Mouse (Mus musculus) kidney, postnatal 10 days (tissue): ENCODE data around the gene Tnk2.
"Not testable (repeated sequence)": the region's sequence is repeated elsewhere in the genome, so short reads cannot be mapped to it uniquely, and the experiment has no call there.

ENCODE experiments used
- DNase-seq: peaks from one replicate; pipeline ENCODE4 v3.0.0; 2021; ENCODE audit warnings: mixed read lengths

The Tnk2 gene

GRCm38 (mm10) chr16:32636871-32637521 lies 6.7 kb upstream of the Tnk2 start:
- DNase-seq, result no peak

- peak; percentile 93 for DNase-seq
These were observed 5.2 kb upstream of the Tnk2 start for GRCm38 (mm10) chr16:32638476-32638875.

- DNase-seq, result peak; percentile 82
These were observed 3.6 kb upstream of the Tnk2 start for GRCm38 (mm10) chr16:32640096-32640495.

GRCm38 (mm10) chr16:32640683-32641082 lies 3.0 kb upstream of the Tnk2 start:
- not testable (repeated sequence) for DNase-seq

- DNase-seq, result peak; percentile 36
These were observed 2.0 kb upstream of the Tnk2 start for GRCm38 (mm10) chr16:32641440-32642219.

GRCm38 (mm10) chr16:32642280-32642679 lies 1.4 kb upstream of the Tnk2 start:
- DNase-seq, result peak; percentile 26

- peak; percentile 67 for DNase-seq
These were observed 561 bp downstream of the Tnk2 start for GRCm38 (mm10) chr16:32644069-32644800.

GRCm38 (mm10) chr16:32644801-32645170 lies 1.1 kb downstream of the Tnk2 start:
- DNase-seq, result no peak

GRCm38 (mm10) chr16:32645361-32645914 lies 1.8 kb downstream of the Tnk2 start:
- peak; percentile 61 for DNase-seq

GRCm38 (mm10) chr16:32646014-32646413 lies 2.3 kb downstream of the Tnk2 start:
- DNase-seq, result peak; percentile 35

- DNase-seq, result no peak
These were observed 4.0 kb downstream of the Tnk2 start for GRCm38 (mm10) chr16:32647712-32648111.

- DNase-seq, result no peak
These were observed 6.8 kb downstream of the Tnk2 start for GRCm38 (mm10) chr16:32650461-32650860.

- no peak for DNase-seq
These were observed 7.4 kb downstream of the Tnk2 start for GRCm38 (mm10) chr16:32650974-32651618.

GRCm38 (mm10) chr16:32654071-32654733 lies 10.5 kb downstream of the Tnk2 start:
- no peak for DNase-seq

- no peak for DNase-seq
These were observed 11.9 kb downstream of the Tnk2 start for GRCm38 (mm10) chr16:32655534-32655933.

GRCm38 (mm10) chr16:32656321-32656720 lies 12.6 kb downstream of the Tnk2 start:
- DNase-seq, result no peak

GRCm38 (mm10) chr16:32656794-32657193 lies 13.1 kb downstream of the Tnk2 start:
- peak; percentile 65 for DNase-seq

GRCm38 (mm10) chr16:32657498-32658250 lies 14.0 kb downstream of the Tnk2 start:
- no peak for DNase-seq

GRCm38 (mm10) chr16:32658743-32659171 lies 15.1 kb downstream of the Tnk2 start:
- no peak for DNase-seq

- peak; percentile 80 for DNase-seq
These were observed 15.7 kb downstream of the Tnk2 start for GRCm38 (mm10) chr16:32659385-32659784.

GRCm38 (mm10) chr16:32660095-32660494 lies 16.4 kb downstream of the Tnk2 start:
- no peak for DNase-seq
